Mouse (Mus musculus): ENCODE measurements around the gene Ddn.
"Not testable (repeated sequence)": the region's sequence is repeated elsewhere in the genome, so short reads cannot be mapped to it uniquely, and the experiment has no call there.

The Ddn gene

GRCm38 (mm10) chr15:98831684-98832035 is 22.4 kb upstream of the Ddn start:
- DNase-seq: no peak

- DNase-seq: peak; percentile 98 to 99
These were observed 21.7 kb upstream of the Ddn start, which contains the start of gene Prkag1 for GRCm38 (mm10) chr15:98830736-98831683. Gene Prkag1, minus strand, starts transcription at chr15:98831521.

GRCm38 (mm10) chr15:98827611-98828011 is 18.3 kb upstream of the Ddn start:
- no peak for DNase-seq

GRCm38 (mm10) chr15:98823434-98823833 is 14.1 kb upstream of the Ddn start:
- no peak for DNase-seq

GRCm38 (mm10) chr15:98822147-98822546 is 12.9 kb upstream of the Ddn start:
- DNase-seq: no peak

- DNase-seq: peak in 1 of 2 experiments; percentile 41
These were observed 12.1 kb upstream of the Ddn start for GRCm38 (mm10) chr15:98821403-98821802.

- no peak for DNase-seq
These were observed 11.6 kb upstream of the Ddn start for GRCm38 (mm10) chr15:98820937-98821336.

- DNase-seq: no peak
These were observed 8.9 kb upstream of the Ddn start for GRCm38 (mm10) chr15:98818171-98818570.

GRCm38 (mm10) chr15:98812741-98813424 is 3.6 kb upstream of the Ddn start:
- no peak for DNase-seq

- not testable (repeated sequence) for DNase-seq
These were observed 922 bp upstream of the Ddn start for GRCm38 (mm10) chr15:98810212-98810611.

GRCm38 (mm10) chr15:98808651-98809134 is 597 bp downstream of the Ddn start:
- DNase-seq: no peak

GRCm38 (mm10) chr15:98807895-98808650 is 1.2 kb downstream of the Ddn start:
- DNase-seq: peak; percentile 47 to 59

GRCm38 (mm10) chr15:98806809-98807770 is 2.2 kb downstream of the Ddn start:
- peak; percentile 39 to 43 for DNase-seq

- DNase-seq: no peak
These were observed 3.0 kb downstream of the Ddn start for GRCm38 (mm10) chr15:98806071-98806808.

GRCm38 (mm10) chr15:98805324-98806040 is 3.8 kb downstream of the Ddn start:
- DNase-seq: peak; percentile 81 to 84

GRCm38 (mm10) chr15:98804054-98804453 is 5.2 kb downstream of the Ddn start:
- peak; percentile 78 to 88 for DNase-seq

- DNase-seq: no peak
These were observed 6.4 kb downstream of the Ddn start for GRCm38 (mm10) chr15:98802926-98803325.

- peak; percentile 78 to 89 for DNase-seq
These were observed 9.9 kb downstream of the Ddn start for GRCm38 (mm10) chr15:98799396-98799795.

- no peak for DNase-seq
These were observed 10.4 kb downstream of the Ddn start for GRCm38 (mm10) chr15:98798903-98799302.

GRCm38 (mm10) chr15:98797835-98798492 is 11.3 kb downstream of the Ddn start:
- no peak for DNase-seq
